Mouse (Mus musculus): Measurements from ENCODE around the gene Rorb.

Rorb gene

DNA sequence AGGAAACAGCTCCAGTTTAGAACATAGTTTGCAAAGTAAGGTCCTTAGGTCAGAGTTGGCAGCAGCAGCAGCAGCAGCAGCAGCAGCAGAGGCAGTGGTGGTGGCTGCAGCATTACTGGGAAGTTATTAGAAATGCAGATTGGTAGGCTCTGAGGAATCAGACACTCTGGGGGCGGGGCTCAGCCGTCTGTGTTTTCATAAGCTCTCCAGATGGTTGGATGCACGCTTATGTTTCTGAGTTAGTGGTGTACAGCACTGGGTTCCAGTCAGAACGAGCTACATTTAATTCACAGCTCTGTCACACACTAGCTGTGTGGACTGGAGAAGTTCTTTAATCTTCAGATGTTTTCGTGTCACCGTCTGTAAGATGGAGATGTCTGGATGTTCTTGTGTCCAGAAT lies 105.9 kb downstream of the Rorb start:
- no peak for DNase-seq

DNA sequence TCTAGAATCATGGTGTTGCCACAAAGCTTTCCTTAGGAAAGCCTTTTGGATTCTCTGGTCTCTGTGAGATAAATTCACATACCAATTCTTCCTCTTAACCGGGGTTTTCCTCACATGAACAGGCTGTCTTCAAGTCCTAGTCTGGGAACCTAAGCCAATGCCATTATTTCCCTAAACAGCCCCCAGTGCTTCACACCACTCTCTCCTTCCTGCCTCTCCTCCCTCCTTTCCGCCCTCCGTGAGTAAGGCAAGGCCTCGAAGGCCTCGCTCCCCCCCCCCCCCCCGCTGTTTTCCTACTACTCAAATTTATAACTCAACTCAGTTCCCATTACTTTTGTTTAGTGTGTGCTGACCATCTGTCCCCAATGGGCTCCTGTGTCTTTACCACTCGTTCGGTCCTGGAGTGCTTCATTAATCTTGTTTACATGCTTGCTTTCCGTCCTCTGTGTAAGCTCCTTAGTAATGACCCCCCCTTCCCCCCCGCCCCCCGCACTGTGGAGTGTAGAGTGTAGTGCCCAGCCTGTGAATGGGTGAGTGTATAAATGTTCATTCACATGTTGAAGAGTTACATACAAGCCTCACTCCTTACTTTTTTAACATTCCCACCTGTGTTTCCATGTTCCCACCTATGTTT lies 106.9 kb downstream of the Rorb start:
- no peak for DNase-seq

DNA sequence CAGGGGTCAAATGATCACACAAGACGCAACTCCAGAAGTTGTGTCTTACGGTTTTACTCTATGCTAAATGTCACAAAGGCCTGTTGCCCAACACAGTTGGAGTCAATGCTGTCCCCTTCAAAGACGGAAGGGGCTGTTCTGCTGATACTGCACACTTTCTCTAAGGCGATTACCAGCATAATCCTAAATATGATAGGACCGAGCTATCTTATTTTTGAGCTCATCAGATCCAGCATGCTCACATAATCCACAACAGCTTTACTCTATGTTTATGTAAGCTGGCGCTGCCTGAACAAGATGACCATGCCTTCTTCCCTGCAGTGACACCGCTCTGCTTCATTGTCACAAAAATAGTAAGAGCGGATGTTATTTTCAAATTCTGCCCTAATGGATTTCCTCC lies 112.0 kb downstream of the Rorb start:
- no peak for DNase-seq

DNA sequence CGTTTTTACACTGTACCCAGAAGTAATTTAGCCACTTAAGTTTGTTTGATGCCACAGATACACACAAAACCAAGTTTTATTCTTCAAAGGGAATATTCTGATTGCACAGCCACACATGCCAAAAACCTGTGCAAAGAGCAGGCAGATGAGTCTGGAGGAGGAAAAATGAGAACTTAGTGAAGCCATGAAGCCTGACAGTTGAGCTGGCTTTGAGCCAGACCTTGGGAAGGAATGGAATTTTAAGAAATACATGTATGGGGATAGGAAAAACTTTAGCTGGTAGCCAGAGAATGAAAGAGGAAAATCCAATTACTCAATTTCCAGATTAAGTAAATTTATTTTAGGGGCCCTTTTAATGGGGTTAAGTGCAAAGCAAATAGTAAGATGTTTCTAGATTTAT lies 113.3 kb downstream of the Rorb start:
- DNase-seq = no peak

DNA sequence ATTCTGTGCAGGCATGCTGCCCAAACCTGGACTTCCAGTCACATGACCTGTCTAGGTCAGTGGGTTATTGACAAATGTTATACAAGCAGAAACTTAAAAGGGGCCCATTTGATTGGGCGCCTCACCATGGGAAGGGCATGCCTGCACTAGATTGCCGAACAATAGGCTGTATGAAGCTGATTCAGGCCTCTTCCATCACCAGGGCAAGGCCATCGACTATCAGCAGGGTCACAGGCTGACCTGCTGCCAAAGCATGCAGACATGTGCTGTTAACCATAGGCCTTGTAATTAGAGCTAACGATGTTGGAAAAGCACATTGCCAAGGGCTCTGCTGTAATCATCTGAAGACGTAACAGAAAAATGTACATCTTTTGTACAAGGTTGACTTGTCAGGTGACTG lies 131.0 kb downstream of the Rorb start:
- no peak for DNase-seq

DNA sequence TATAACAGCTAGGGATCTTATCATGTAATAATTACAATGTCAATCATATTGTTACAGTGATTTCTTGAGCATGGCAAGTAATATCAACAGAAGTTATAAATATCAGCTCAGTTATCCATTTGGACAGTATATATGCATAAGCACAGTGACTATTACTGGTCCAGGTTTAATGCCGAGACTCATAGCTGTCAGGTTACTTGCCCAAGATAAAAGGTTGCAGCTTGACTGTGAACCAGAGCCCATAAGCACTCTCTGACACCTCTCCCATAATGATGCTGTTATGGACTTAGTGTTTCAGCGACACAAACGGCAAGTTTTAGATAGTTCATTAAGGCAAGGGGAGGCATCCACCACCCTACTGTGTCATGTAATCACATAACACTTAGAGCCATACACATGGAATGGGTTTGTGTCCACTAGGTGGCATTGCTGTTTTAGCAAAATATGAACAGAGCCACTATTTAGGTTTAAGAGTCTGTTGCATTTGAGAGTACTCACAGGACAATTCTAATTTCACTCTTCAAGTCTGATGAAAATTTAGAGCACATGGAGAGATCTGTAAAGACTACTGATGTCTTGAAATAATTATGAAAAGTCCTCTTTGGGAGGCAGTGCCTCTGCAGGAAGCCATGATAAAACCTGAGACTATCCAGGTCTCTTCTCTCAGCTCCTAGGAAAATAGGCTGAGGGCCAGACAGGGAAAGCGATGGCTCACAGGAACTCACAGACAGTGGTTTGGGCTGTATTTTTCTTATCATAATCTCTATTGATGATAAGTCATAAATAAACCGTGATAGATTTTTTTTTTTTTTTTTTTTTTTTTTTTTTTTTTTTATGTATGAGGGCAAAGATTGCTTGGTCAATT lies 136.0 kb downstream of the Rorb start:
- no peak for DNase-seq

DNA sequence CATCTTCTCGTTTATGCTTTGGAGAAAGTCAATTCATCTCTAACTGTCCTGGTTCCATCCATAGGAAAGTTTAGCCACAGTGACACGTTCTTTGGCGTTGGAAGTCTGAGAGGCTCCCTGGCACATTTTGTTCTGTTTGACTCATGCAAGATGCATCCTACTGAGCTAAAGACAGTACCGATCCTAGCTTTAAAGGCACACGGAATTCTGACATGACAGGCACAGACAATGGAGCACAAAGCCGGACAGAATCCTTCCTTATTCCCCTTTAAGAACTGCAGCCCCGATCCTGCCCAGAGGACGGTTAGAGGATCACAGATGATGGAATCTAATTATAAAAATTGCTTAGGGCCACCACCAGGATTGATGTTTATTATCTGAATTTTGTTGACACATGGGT lies 141.6 kb downstream of the Rorb start:
- DNase-seq = no peak

DNA sequence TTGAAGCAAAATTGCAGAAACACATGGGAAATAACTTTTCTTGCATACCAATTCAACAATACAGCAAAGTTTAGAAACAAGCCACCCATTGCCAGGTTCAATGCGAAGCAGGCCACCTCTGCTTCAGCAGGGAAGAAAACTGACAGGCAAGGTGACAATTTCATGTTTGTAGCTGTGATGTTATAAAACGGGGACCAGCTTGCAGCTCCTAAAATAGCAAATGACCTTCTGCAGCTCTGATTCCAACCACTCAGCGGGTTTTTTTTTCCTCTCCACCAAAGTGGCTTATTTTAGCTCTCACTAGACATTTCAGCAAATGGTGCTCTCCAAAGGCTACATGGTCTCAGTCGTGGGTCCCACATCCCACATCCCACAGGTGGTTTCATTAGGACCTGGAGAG lies 143.7 kb downstream of the Rorb start:
- DNase-seq = no peak

DNA sequence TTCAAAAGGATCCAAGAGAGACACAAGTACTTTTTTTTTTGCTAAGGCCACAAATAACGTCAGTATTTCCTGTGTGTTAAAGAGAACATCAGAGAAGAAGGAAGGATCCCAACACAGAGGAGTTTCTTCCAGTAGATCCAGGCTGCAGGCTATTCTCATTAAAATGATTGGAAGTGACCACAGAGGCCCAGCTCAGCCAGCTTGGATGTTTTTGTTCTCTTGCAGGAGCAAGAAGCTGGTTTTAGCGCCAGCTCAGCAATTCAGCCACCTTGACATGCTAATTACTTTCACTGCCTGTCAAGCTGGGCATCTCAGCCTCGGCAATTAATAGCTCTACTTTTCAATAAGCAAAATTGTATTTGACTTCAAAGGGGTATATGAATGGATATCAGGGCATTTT lies 151.1 kb downstream of the Rorb start:
- no peak for DNase-seq

DNA sequence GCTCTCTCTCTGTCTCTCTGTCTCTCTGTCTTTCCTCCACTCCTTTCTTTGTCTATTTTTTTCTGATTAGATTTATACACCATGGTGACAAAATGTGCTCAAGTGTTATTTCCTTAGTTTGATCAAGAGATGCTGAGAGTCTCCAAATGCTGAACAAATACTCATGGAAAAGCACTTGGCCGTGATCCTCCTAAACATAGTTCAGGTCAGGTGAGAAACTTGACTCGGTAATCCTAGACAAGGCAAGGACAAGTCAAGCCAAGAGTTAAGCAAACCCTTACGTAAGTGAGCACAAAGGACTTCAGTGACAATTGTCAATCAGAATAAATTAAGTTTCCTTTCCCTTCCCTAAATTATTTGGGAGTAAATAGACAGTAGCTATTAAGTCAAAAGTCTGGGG lies 158.2 kb downstream of the Rorb start:
- no peak for DNase-seq

DNA sequence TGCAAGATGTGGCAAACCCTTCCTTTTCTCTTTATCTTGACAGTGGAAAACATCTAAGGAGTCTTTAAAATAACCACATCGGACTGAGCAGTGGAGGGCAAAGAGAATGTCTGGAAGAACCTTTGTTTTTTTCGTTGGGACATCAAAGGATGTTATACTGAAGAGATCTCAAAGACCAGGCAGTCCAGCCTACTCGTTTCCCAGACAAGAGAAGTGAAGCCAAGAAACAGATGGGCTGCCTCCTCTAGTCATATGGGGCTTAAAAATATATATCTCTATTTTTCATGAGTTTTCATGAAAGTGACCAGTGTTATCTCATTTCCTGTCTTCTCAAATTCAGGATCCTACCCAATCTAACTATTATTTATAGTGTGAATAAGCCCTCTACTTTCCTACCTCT lies 163.8 kb downstream of the Rorb start:
- no peak for DNase-seq

DNA sequence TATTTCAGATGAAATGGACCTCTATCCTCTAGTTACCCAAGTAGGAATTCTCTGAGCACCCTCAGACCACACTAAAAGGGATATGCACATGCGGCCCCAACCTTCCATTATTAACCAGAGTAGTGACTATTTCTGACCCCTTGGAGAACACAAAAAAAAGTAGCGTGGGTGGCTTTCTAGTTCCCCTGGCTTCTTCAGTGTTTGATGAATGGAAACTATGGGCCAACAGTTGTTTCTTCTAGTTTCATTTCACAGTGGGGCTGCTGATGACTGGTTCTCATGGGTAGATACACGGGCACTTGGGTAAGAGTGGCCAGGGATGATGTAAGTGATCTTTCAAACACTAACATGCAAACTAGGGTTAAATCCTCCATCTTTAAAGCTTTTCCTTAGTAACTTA lies 165.7 kb downstream of the Rorb start:
- DNase-seq = no peak

DNA sequence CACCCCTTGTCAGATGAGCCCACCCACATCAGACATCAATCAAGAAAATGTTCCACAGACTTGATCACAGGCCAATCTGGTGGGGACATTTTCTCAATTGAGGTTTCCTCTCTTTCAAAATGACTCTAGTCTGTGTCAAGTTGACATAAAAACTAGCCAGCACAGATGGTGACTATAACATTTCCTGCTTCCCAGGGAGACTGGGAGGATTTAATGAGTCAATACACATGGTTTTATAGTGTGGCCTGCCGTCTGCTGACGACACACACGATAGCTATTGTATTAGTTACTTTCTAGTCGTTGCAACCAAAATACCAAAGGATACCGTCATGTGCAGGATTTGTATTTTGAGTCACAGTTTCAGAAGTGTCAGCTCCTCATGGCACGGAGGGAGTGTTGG lies 169.6 kb downstream of the Rorb start:
- DNase-seq = no peak

DNA sequence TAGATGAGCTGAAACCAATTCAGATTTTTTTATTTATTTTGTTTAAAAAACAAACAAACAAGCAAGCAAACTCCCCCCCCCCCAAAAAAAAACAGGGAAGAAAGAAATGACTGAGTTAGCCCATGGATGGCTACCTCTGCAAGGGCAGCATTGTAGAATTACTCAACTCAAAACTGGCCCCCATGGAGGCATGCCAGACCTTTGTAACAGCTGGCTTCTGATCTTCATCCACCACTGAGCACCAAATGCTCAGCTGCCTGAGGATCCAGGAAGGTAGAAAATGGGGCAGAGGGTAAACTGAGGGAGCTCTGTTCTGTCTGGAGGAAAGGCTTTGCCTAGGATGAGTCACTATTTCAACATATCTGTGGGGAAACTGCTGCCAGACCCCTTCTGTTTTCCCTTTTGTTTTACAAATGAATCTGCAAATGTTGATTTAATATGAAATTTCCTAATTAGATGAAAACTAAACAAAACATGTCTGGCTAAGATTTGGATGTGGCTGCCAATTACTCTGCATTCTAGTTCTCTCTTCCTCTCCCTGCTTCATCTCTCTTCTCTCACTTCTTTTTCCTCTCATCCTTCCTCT lies 199.1 kb downstream of the Rorb start:
- no peak for DNase-seq

DNA sequence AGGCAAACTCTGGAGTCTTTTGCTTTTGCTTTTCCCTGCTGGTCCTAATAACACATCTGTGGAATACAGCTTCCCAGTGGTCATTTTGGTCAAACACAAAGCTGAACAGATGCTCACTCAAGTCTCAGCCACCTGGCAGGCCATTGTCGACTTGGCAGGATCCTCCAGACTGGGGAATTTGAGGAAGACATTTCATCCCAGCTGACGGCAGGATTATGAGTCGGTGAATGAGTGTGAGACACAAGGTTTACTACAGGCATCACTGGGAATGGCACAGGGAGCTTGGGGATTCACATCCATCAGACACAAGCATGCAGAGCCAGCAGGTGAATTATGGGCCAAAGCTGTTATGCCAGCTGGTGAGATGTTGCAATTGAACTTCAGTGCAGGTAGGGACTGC lies 201.4 kb downstream of the Rorb start:
- no peak for DNase-seq

DNA sequence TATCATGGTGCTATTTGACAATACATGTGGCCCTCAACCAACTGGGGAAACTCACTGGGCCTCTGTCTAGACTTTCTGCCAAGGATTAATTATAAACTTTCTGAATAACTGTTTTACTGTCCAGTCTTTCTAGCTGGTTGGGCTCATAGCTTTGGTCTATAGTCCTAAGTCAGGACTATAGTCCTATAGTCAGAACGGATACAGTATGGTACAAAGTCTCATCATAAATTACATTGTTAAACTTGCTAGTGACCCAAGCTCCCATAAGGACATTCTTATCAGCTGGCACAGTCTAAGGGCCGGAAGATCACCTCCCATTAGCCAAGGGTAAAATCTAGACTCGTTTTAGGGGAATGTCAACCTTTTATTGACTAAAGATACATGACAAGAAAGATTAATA lies 205.5 kb downstream of the Rorb start:
- DNase-seq = no peak

DNA sequence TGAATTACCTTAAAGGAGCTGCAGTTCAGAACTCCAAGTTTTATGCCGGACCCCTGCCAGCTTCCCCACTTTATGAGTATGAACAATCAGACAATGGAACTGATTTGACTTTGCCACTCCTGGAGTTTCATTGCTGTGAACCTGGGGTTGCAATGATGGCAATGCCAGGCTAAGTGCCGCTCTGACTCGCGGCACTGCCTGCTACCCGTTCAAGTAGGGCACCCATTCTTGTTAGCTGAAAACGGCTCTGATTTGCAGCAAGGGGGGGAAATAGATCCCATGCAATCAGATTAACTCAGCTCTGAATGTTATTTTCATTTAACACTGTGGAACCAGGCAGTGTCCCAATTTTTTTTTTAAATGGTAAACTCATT lies 208.3 kb downstream of the Rorb start:
- DNase-seq = no peak

DNA sequence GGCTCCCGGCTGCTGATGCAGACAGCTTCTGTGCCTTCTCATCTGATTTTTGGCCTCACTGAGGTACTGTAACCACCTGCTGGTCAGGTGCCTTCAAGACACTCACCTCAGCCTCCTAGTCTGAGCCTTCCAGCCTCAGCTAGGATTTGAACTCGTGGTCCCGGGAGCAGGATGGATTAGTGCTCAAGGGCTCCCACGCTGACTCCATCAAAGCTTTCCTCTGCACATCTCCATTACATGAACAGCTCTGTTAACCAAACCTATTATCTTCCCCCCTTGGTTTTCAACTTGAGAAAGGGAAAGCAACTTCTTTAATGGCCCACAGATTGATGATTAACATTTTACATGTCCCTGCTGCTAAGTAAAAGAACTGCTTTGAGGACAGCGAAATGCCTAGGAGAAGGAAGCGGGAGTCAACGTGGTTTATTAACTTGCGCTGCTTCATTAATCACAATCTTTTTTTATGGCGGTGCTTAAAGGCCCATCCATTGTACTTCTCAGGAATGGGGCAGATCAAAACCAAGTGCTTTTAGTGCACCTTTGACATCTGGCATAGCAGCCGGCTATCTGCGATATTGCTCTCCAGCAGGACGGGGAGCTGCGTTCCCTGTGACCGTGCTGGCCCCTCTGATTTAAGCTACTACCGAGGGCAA lies 208.8 kb downstream of the Rorb start:
- no peak for DNase-seq

DNA sequence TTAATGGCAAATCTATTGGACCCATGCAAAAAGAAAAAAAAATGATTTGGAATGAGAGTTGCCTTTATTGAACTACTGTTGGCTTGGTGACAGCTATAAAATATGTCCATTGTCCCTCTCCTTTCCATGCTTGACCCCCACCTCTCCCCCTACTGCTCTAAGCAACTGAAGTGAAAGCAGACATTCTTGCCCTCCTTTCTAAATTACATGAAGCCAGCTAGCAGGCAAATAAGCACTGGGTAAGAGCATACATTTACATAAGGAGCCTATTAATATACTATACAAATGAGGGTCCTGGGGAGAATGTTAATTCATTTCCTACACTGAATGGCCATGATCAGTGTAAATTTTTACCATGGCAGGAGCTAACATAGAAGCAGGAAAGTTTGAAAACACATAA lies 212.8 kb downstream of the Rorb start:
- no peak for DNase-seq

DNA sequence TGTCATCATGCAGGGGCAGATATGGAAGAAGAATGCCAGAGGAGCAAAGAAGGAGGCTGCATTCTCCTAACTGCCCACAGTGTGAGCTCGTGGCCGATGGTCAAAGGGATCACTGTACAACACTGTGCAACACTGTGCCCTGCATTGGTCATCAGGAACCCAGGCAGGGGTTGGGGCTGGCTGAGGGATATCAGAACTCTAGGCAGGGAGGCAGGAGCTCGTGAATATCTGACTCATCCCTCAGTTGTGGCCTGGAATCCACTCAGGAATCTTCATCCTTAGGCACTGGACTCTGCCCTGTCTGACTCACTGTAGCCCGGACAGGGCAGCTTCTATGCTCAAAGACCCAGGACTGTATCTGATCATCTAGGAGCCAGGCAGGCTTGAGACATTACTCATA lies 220.8 kb downstream of the Rorb start:
- no peak for DNase-seq

DNA sequence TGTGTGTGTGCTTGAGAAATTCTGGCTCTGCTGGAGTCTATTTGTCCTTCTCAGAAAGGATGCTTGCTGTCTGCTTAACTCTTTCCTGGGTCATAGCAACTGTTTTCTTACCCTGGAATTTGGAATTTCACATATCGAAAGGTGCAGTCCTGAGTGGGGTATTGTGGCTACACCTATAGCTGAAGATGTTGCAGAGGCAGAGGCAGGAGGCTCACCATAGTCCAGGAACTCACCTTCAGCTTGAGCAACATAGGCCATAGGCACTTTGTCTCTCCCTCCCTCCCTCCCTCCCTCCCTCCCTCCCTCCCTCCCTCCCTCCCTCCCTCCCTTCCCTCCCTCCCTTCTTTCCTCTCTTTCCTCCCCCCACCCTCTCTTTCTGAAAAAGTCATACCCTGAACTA lies 221.4 kb downstream of the Rorb start:
- DNase-seq = no peak

DNA sequence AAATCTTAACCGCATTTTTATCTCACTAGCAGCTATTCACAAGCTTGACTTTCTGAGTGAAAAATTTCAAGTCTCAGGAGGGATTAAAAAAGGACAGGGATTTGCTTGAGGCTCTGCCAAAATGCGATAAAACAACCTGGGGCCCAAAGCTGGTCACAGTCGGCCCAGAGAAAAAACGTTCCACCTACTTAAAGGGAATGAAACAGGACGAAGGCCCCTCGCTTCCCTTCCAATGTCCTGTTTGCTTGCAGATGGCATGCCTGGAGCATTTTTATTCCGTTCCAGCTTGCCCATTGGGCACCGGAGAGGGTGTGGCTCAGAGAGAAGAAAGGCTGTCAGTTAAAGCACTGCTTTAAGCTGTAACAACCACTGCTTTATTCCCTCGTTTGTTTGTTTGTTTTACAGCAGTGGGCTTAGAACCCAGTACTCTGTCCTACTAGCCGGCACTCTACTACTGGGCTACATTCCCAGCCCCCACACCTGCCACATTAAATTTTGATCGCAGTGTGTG lies 221.8 kb downstream of the Rorb start:
- no peak for DNase-seq

DNA sequence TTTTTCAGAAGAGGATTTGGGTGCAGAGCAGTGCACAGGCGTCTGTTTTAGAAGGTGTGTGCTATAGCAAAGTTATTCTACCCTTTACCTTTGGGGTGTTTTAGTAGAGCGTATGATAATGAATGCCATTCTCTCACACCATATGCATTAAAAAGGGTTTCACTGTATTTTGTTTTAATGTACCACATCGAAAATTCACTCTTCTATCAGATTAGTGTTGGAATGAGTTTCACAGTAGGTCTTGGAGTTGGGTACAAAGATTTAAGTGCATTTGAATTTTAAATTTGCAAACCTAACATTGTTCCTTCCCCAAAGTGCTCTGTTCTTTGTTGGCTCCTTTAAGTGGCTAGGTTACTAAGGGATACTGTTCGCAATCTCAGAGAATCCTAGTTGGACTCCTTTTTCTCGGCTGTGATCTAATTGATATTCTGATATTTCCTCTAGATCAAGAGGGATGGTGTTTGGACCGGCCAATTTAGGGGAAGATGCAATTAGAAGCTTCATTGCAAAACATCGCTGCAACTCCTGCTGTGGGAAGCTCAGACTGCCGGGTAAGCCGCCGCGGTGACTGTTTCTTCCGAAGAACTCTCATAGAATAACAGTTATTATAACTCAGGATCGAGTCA lies 222.4 kb downstream of the Rorb start:
- DNase-seq = no peak
